Mouse (Mus musculus) spleen, adult 2 months (tissue): ENCODE measurements around the gene Rsrc1. TPM values are rescaled to one million over a fixed set of nuclear protein-coding genes. Genes with fewer than 3 reads are reported as not detected.

ENCODE experiments used
- DNase-seq, 2 experiments: peaks; one replicate each; pipeline versions ENCODE4 v3.0.0 to v3.0.0-alpha.2; 2012 to 2021; ENCODE audit warnings: low spot score in 2 of 2, low read depth in 1 of 2
- H3K27ac ChIP-seq: fragments of 200-500 bp; 2 replicates; pipeline ENCODE4 v1.5.1; 2012; ENCODE audit warnings: low read length, inconsistent platforms; ENCODE audit not compliant: insufficient read depth
- H3K27me3 ChIP-seq: fragments of 200-500 bp; 2 replicates; pipeline ENCODE4 v1.6.1; 2012; ENCODE audit warnings: mild to moderate bottlenecking, moderate library complexity, low read length, inconsistent platforms; ENCODE audit not compliant: control insufficient read depth, insufficient read depth
- H3K36me3 ChIP-seq: fragments of 200-500 bp; 2 replicates; pipeline ENCODE4 v1.6.1; 2012; ENCODE audit warnings: mild to moderate bottlenecking, low read length, inconsistent platforms; ENCODE audit not compliant: control insufficient read depth, insufficient read depth
- H3K4me1 ChIP-seq: fragments of 200-500 bp; 2 replicates; pipeline ENCODE4 v1.6.1; 2011; ENCODE audit warnings: inconsistent platforms; ENCODE audit not compliant: control insufficient read depth, insufficient read depth, insufficient read length
- H3K4me3 ChIP-seq: fragments of 200-500 bp; 2 replicates; pipeline ENCODE4 v1.5.1; 2011; ENCODE audit warnings: mild to moderate bottlenecking, inconsistent platforms; ENCODE audit not compliant: insufficient read depth, insufficient read length; ENCODE audit errors: extremely low read depth
- CTCF ChIP-seq: fragments of 200-500 bp; IDR thresholded peaks from 2 replicates; pipeline ENCODE4 v1.5.1; 2011; ENCODE audit warnings: mild to moderate bottlenecking, inconsistent platforms; ENCODE audit not compliant: insufficient read depth, insufficient read length, insufficient replicate concordance; ENCODE audit errors: extremely low read depth
- POLR2A ChIP-seq: fragments of 200-500 bp; IDR thresholded peaks from 2 replicates; pipeline ENCODE4 v1.6.1; 2011; ENCODE audit warnings: low read depth, low read length, inconsistent platforms
- WGBS: fragments of 180-500 bp; shearing (Covaris S2); methylation state at CpG from one replicate; pipeline ENCODE4 v1.1.7; 2018; 5-methylcytosine and 5-hydroxymethylcytosine counted together
- polyA plus RNA-seq: library from polyadenylated mRNA; depleted of rRNA; stranded (reverse); fragments of >200 nt; gene quantifications from 2 replicates; pipeline ENCODE4 v1.2.3, GENCODE M21; 2012

Rsrc1 gene
- polyA plus RNA-seq, 1 experiment: 2.1 TPM

DNA sequence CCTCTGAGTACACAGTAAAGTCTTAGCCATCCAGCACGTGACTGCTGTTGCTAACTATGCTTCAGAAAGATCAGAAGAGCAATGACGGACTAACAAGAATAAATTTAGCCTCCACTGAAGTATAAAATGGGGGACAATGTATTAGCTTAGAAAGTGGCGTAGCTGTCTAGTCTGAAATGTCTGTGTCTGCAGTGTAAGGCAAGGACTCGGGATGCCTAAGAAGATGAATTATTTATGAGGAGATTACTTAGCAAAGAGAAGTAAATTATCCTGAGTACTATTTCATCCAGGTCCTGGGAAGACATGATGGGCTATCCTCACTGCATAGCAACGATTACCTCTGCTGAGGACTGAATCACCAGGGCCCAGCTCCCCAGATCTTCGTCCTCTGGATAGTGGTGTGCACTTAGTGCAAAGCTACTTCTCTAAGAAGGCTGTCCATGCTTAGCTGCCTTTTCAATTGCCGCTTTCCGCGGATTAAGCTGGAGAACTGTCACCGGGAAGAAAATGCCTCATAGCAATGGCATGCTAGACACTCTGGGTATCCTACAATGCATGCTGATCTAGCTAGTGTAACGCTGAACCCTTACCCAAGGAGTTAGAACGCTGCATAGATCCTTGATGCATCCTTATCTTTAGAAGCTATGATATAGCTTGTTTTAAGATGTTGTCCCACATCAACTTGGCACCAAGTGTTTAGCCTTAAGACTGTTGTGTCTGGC lies 370.4 kb downstream of the Rsrc1 start:
- no peaks in the 10 kb centered on the region for H3K27me3 ChIP-seq
- H3K4me3 ChIP-seq: no peak overlapping the region
- H3K4me1 ChIP-seq: no peaks in the 10 kb centered on the region
- no peak overlapping the region for H3K27ac ChIP-seq
- no peak for TF ChIP-seq CTCF
- no peak for TF ChIP-seq POLR2A
- 88% methylated on average over 12 of the region's 12 CpGs for WGBS
- no peaks in the 10 kb centered on the region for H3K36me3 ChIP-seq
- no peak for DNase-seq

DNA sequence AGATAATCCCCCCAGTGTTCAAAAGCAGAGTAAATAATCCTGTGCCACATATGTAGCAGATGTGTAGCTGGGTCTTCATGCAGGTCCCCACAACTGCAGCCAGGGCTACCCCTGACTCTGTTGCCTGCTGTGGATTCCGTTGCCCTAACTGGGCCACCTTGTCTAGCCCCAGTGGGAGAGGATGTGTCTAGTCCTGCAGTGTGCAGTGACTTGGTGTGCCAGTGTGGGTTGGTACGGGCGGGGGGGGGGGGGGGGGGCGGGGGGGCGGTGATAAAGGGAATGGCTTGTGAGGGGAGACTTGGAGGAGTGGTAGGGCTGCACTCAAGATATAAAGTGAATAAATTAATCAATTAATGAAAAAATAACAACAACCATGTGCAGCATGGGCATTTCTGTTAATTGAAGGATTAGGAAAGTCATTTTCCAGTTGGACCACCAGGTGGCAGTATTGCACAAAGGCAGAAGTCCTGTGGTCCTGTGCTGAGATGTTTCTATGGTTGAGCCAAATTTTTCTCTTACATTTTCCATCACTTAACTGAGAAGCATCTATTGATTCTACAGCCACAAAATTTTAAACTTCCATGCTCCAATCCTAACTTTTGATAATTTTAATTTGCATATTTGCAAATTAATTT lies 371.1 kb downstream of the Rsrc1 start:
- Histone ChIP-seq H3K27ac (no peak overlapping the region), H3K4me3 (no peak overlapping the region), H3K27me3 (no peaks in the 10 kb centered on the region), H3K4me1 (no peaks in the 10 kb centered on the region), H3K36me3 (no peaks in the 10 kb centered on the region)
- peak in 1 of 2 experiments; percentile 33 for DNase-seq
- 39% methylated on average over 5 of the region's 5 CpGs for WGBS
- TF ChIP-seq POLR2A: no peak
- peak; percentile 49; the same call in 1 of the 2 replicates for TF ChIP-seq CTCF

DNA sequence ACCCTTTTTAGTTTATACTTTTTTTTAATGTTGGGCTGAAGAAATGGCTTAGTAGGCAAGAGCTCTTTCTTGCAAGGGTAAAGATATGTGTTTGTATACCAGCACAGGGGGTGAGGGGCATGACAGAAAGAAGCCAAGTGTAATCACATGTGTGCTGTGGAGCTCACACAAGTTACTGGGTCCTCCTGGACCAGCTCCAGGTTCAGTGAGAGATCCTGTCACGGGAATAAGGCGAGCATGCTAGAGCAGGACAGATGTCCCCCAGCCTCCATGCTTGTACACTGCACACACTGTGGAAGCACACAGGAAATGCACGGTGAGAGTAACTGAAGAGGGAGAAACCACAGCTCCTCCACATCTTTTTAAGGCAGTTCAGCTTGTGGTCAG lies 371.6 kb downstream of the Rsrc1 start:
- no peak for DNase-seq
- no peaks in the 10 kb centered on the region for H3K4me1 ChIP-seq
- H3K27ac ChIP-seq: no peak overlapping the region
- no peak overlapping the region for H3K4me3 ChIP-seq
- WGBS: 61% methylated on average over 3 of the region's 3 CpGs
- TF ChIP-seq POLR2A: no peak
- TF ChIP-seq CTCF: no peak
- no peaks in the 10 kb centered on the region for H3K27me3 ChIP-seq
- no peaks in the 10 kb centered on the region for H3K36me3 ChIP-seq

DNA sequence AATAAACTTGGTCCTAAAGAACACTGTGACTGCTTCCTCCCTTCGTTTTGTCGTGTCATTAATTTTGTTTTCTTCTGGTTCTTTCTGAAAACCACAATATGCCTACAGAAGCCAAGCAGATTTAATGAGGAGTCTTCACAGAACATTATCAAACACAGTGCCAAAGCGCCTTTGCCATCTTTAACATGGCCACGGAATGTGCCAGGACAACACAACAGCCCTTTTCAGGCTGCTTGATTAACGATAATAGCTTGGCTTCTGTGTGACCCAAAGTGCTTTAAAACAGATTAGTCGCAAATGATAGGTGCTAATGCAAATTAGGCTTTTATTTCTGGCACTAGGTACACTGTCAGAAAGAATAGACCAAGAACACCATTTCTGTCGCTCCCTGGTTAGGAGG lies 377.2 kb downstream of the Rsrc1 start:
- Histone ChIP-seq H3K27me3 (no peaks in the 10 kb centered on the region), H3K36me3 (no peaks in the 10 kb centered on the region), H3K4me3 (no peak overlapping the region), H3K27ac (no peak overlapping the region), H3K4me1 (no peaks in the 10 kb centered on the region)
- 91% methylated on average over 7 of the region's 7 CpGs for WGBS
- TF ChIP-seq CTCF (no peak), POLR2A (no peak)
- DNase-seq: no peak

DNA sequence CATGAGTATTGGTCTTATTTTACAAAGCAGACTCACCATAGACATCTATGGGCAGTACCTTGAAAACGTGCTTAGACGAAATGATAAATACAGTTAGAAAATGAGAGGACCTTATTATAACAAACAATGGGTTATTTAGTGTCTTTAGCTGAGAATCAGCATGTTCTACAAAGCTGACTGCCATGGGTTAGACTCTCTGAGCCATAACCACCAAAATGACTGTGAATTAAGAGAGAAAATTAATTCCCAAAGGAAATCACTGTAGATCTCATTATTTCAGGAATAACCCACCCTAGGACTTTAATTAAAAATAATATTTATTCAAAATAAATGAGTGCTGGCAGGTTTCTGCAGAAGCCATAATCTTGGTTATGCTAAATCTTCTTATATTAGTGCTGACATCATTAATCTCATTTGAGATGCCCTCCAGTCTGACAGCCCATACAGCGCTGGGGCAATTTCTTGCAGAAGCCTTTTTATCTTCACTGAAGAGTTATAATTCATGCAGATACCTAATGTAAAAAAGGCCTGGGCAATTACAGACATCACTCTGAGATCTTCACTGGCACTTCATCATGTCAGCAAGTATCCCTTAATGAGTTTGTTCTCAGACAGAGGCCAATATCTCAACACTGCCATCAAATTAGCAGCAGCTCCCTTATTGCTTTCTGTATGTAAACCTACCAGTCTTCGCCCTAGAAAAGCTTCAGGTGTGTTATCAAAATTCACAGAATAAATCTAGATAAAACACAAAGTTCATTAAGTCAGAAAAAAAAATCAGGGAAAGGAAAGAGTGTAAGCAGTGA lies 385.1 kb downstream of the Rsrc1 start:
- Histone ChIP-seq H3K27ac (no peak overlapping the region), H3K36me3 (no peaks in the 10 kb centered on the region), H3K4me1 (no peaks in the 10 kb centered on the region), H3K4me3 (no peak overlapping the region), H3K27me3 (no peaks in the 10 kb centered on the region)
- DNase-seq: no peak
- TF ChIP-seq POLR2A (no peak), CTCF (no peak)
- WGBS: 79% methylated on average over 4 of the region's 4 CpGs

DNA sequence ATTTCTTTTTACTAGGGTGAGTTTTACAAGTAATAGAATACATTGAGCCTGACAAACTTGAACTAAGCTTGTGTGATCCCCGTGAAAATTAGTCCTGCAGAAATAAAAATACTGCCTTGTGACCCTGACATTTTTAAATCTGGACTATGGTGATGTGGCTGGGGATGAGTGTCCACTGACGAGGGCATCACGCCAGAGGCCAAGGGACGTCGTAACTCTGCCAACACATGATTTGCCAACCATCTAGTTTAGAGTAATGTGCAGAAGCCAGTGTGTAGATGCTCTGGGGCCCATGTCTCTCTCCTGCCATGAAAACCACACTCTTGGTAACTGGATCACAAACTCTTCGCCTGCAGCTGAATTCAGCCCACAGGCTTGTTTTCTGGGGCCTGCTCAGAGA lies 386.3 kb downstream of the Rsrc1 start:
- no peak overlapping the region for H3K4me3 ChIP-seq
- TF ChIP-seq POLR2A (no peak), CTCF (no peak)
- no peaks in the 10 kb centered on the region for H3K27me3 ChIP-seq
- no peaks in the 10 kb centered on the region for H3K36me3 ChIP-seq
- WGBS: 86% methylated on average over 6 of the region's 6 CpGs
- H3K27ac ChIP-seq: no peak overlapping the region
- no peak for DNase-seq
- no peaks in the 10 kb centered on the region for H3K4me1 ChIP-seq
